Mouse (Mus musculus): Measurements from ENCODE around the gene Gm10697. TPM values are rescaled to one million over a fixed set of nuclear protein-coding genes. Genes with fewer than 3 reads are reported as not detected.
"Not testable (repeated sequence)": the region's sequence is repeated elsewhere in the genome, so short reads cannot be mapped to it uniquely, and the experiment has no call there.

Gene Gm10697
- polyA plus RNA-seq (2015; fragmentation: Nextera tagmentation; extraction: Ambion mirVana) = not detected in 2 replicates

DNA sequence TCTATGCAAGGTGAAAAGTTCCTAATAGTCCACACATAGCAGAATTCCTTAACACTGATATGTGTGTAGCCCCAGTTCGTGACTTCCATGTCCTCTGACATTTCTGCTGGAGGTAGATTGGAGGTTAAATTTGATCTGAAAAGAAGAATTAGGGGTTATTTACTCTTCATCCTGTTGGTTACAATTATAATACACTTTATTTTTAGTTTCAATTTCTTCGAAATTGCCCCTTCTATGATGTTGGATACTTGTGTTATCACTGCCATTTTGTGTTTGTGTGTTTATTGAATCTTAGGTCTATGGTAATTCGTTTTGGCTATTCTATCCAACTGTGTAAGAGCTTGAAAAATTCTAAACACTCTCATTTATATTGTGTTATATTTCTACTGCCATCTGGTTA is at the start of gene Gm10697:
Gene Gm10697 (minus strand): TSS at position 101 of the 400 bp plus-strand sequence.
- H3K4me1 ChIP-seq; H3K36me3 ChIP-seq; ATAC-seq (ENCODE audit: extremely low read depth, insufficient number of reproducible peaks, low FRiP score, low TSS enrichment); H3K9ac ChIP-seq; H3K4me2 ChIP-seq; H3K27ac ChIP-seq (replicated peaks); H3K4me3 ChIP-seq; H3K27me3 ChIP-seq (replicated peaks); H3K9me3 ChIP-seq: not testable (repeated sequence)
- WGBS = 88% methylated on average over 2 of the region's 3 CpGs

DNA sequence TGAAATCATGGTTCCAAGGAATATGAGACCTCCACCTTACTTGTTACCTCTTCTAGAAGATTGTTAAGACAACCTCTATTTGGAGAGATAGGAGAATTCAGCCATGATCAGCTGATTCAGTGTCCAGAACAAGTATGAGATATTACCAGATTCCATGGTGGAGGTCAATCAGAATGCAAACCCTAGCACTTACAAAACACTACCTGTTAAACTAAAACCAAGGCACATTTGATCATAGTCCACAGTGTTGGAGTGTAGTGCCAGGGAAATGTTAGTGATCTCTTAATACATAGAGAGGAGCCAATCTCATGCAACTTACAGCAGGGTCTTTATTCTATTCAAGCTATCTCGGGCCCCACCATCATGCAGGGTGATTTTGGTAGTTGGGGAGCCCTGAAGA is 42.6 kb upstream of the Gm10697 start:
- H3K4me1 ChIP-seq; H3K27me3 ChIP-seq (replicated peaks); H3K9me3 ChIP-seq; ATAC-seq (ENCODE audit: extremely low read depth, insufficient number of reproducible peaks, low FRiP score, low TSS enrichment); H3K36me3 ChIP-seq; H3K4me2 ChIP-seq; H3K9ac ChIP-seq; H3K27ac ChIP-seq (replicated peaks); H3K4me3 ChIP-seq: not testable (repeated sequence)
- 52% methylated on average over 1 of the region's 1 CpGs for whole genome bisulfite sequencing

DNA sequence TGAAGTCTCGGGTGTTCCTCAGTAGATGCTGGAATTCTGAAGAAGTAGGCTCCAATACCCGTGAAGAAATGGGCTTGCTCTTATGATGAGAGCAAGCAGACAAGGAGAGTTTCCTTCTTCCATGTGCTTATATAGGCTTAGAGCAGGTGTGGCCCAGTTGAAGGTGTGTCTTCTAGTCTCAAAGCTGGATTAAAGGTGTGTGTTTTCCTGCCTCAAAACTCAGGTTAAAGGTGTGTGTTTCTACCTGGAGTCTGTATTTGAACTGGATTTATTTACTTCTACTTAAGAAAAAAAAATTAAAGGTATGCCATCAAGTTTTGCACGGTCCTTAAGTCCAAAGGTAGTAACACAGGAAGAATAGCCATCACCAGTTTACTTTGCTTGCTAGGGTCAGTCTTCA is 17.7 kb downstream of the Gm10697 start, which contains the start of gene Gm9125:
Gene Gm9125 (minus strand): TSS at position 101 of the 400 bp plus-strand sequence.
- not testable (repeated sequence) for H3K36me3 ChIP-seq; H3K27ac ChIP-seq (replicated peaks); H3K27me3 ChIP-seq (replicated peaks); H3K9me3 ChIP-seq; ATAC-seq (ENCODE audit: extremely low read depth, insufficient number of reproducible peaks, low FRiP score, low TSS enrichment); H3K4me1 ChIP-seq; H3K4me3 ChIP-seq; H3K4me2 ChIP-seq; H3K9ac ChIP-seq
- 48% methylated on average over 2 of the region's 3 CpGs for WGBS

DNA sequence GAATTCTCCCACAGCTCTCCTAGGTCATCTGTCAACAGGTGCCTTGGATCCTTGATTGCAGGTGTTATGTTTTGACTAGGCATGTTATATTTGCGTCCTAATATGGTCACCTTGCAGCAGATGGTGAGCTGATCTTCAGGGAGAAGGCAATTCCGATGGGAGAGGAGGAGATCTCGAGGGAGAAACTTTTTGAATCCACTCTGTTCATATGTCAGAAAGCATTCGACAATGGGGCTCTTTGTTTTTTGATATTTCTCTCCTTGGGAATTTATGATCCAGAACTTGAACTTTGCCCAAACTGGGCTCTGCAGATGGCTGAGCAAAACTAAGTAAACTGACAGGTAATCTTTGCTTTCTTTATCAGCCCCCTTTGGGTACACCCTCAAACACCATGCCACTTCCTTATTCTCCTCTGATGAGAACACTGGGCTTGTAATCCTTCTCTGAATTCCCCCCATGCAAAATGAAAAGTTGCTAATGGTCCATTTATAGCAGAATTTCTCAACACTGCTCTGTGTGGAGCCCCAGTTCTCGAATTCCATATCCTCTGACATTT is 22.8 kb downstream of the Gm10697 start:
- not testable (repeated sequence) for H3K27me3 ChIP-seq (replicated peaks); H3K27ac ChIP-seq (replicated peaks); H3K4me1 ChIP-seq; H3K4me2 ChIP-seq; ATAC-seq (ENCODE audit: extremely low read depth, insufficient number of reproducible peaks, low FRiP score, low TSS enrichment); H3K9me3 ChIP-seq; H3K4me3 ChIP-seq; H3K9ac ChIP-seq; H3K36me3 ChIP-seq
- no CpG with 5 or more reads among the region's 5 CpGs for WGBS

DNA sequence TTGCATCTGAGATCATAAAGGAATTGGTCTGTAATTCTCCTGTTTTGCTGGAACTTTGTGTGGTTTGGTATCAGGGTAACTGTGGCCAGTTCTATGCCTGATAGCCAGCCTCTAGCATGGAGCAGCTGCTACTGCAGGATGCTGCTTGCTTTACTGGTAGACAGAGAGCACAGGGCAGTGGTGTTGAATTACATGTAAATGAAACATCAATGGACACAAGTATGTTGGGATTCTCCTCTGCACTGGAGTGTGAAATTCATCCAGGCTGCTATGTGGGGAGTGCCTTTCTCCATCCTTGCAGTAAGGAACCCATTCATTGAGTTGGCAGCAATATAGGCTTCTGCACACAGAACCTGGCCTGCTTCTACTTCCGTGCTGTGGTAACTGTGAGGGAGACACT is 34.2 kb downstream of the Gm10697 start:
- 94% methylated on average over 1 of the region's 1 CpGs for WGBS
- H3K4me3 ChIP-seq; H3K9me3 ChIP-seq; H3K4me1 ChIP-seq; ATAC-seq (ENCODE audit: extremely low read depth, insufficient number of reproducible peaks, low FRiP score, low TSS enrichment); H3K9ac ChIP-seq; H3K4me2 ChIP-seq; H3K27me3 ChIP-seq (replicated peaks); H3K27ac ChIP-seq (replicated peaks); H3K36me3 ChIP-seq: not testable (repeated sequence)

DNA sequence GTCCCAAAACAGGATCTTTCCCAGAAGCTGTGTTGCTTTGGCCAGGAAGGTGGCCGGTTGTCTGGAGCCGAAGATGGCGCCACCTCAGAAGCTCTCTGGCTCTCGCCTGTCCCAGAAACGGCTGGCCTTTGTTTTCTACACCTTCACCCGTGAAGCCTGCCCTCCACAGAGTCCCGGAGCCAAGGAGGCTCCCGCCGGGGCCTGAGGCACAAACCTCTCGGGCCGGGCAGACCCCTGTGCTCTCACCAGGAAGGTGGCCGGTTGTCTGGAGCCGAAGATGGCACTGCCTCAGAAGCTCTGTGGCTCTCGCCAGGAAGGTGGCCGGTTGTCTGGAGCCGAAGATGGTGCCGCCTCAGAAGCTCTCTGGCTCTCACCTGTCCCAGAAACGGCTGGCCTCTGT is 38.0 kb downstream of the Gm10697 start:
- not testable (repeated sequence) for H3K4me1 ChIP-seq; H3K9ac ChIP-seq; H3K4me2 ChIP-seq; H3K27me3 ChIP-seq (replicated peaks); H3K4me3 ChIP-seq; ATAC-seq (ENCODE audit: extremely low read depth, insufficient number of reproducible peaks, low FRiP score, low TSS enrichment); H3K27ac ChIP-seq (replicated peaks); H3K9me3 ChIP-seq; H3K36me3 ChIP-seq
- 78% methylated on average over 18 of the region's 18 CpGs for WGBS

Other genes with a start within 250 kb of the Gm10697 start
- not detected in 2 replicates for gene Tdpoz3, start 246.6 kb downstream of the Gm10697 start, polyA plus RNA-seq (2015; fragmentation: Nextera tagmentation; extraction: Ambion mirVana)
- not detected in 2 replicates for gene Gm9117, start 129.1 kb downstream of the Gm10697 start, polyA plus RNA-seq (2015; fragmentation: Nextera tagmentation; extraction: Ambion mirVana)
- gene Tdpoz5, start 111.3 kb downstream of the Gm10697 start, polyA plus RNA-seq (2015; fragmentation: Nextera tagmentation; extraction: Ambion mirVana) = not detected in 2 replicates
- not detected in 2 replicates for gene Gm9125, start 17.8 kb downstream of the Gm10697 start, polyA plus RNA-seq (2015; fragmentation: Nextera tagmentation; extraction: Ambion mirVana)
- gene Gm10696, start 105.5 kb upstream of the Gm10697 start, polyA plus RNA-seq (2015; fragmentation: Nextera tagmentation; extraction: Ambion mirVana) = not detected in 2 replicates
- not detected in 2 replicates for gene Gm5286, start 124.1 kb upstream of the Gm10697 start, polyA plus RNA-seq (2015; fragmentation: Nextera tagmentation; extraction: Ambion mirVana)
- gene Gm4778, start 191.4 kb upstream of the Gm10697 start, polyA plus RNA-seq (2015; fragmentation: Nextera tagmentation; extraction: Ambion mirVana) = not detected in 2 replicates
- gene Them4, start 237.4 kb upstream of the Gm10697 start, polyA plus RNA-seq (2015; fragmentation: Nextera tagmentation; extraction: Ambion mirVana) = 10.6 and 10.8 TPM in 2 replicates